Comparison of ENCODE assay signal across 15 mouse cellular contexts in the genomic region with DNA sequence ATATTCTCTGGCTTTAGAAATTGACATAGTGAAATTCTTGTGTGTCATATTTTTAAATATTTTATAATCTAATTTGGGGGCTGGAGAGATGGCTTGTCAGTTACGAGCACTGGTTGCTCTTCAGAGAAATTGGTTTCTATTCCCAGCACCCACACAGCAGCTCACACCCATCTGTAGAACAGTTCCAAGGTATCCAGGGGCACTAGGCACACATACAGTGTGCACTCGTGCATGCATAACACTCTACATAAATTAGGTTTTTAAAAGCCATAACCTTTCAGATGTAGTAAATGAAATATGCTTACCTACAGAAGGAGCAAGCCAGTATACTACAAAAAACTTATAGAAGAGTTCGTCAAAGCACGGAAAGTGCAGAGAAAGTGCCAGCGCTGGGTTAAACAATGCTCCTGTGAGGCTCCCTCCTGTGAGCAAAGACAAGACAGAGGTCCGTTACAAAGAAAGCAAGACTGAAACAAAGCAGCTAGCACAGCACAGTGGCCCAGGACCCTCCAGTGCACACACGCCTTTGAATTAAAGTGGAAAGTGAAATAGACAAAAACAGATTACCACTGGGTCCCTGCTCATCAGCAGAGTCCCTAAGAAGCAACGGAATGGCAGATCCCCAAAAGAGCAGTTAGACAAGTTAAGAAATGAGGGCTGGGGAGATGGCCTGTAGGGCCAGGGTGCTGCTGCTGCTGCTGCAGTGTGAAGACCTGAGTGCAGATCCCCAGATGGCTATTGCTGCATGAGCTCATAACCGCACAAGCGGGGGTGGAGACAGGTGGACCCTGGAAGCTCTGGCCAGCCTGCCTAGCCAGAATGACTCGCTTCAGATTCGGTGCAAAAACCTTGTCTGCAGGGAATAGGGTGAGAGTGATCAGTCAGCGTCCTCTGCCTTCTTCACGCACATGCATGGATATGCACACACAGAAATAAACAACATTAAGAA. TPM values are rescaled to one million over a fixed set of nuclear protein-coding genes. Genes with fewer than 3 reads are reported as not detected.
DNase-seq lines count a peak whose midpoint lies in the region; ATAC-seq and TF ChIP-seq lines count a peak whose summit lies in the region.
"Had no signal": no experiment of that assay in that cellular context is flagged by ENCODE, and none has a peak within 500 bp of the region (broad histone marks: within the 10 kb centered on the region; RNA-seq: fewer than 3 reads in every experiment).

No protein-coding gene starts in this region.

- 24% methylated on average over 14 of the region's 14 CpGs for WGBS in forebrain, embryonic 13.5 days
- 29% methylated on average over 14 of the region's 14 CpGs for WGBS in forebrain, embryonic 12.5 days
- WGBS in midbrain, embryonic 10.5 days: 32% methylated on average over 14 of the region's 14 CpGs
- WGBS in midbrain, embryonic 13.5 days: 30% methylated on average over 14 of the region's 14 CpGs
- 31% methylated on average over 14 of the region's 14 CpGs for WGBS in neural tube, embryonic 13.5 days

- DNase-seq in midbrain, embryonic 10.5 days (ENCODE audit: low spot score): no peak
- no peak for DNase-seq in G1E (ENCODE audit: low spot score)
- DNase-seq: adrenal gland, adult 8-10 months; cerebellum, postnatal 10 days; heart, postnatal 10 days; liver; liver, postnatal 0 days had no signal

- H3K4me3 ChIP-seq in forebrain, embryonic 13.5 days: no peak overlapping the region
- H3K4me3 ChIP-seq in forebrain, embryonic 12.5 days (replicated peaks): no peak overlapping the region
- 0 out of 2 replicates have a peak overlapping the region, but pooled peaks have one; percentile 7 for H3K4me3 ChIP-seq in midbrain, embryonic 10.5 days
- no peak overlapping the region for H3K4me3 ChIP-seq in midbrain, embryonic 13.5 days (replicated peaks)
- peak overlapping the region; percentile 53; the same call in 1 of the 2 replicates for H3K4me3 ChIP-seq in G1E (ENCODE audit: low read depth, low read length)
- H3K4me3 ChIP-seq in neural tube, embryonic 13.5 days: no peak overlapping the region
- H3K4me3 ChIP-seq: heart, embryonic 10.5 days; kidney, embryonic 15.5 days had no signal

- H3K9ac ChIP-seq in forebrain, embryonic 13.5 days: no peak overlapping the region
- no peak overlapping the region for H3K9ac ChIP-seq in forebrain, embryonic 12.5 days
- H3K9ac ChIP-seq in midbrain, embryonic 13.5 days (replicated peaks): no peak overlapping the region
- H3K9ac ChIP-seq in neural tube, embryonic 13.5 days: no peak overlapping the region
- H3K9ac ChIP-seq: kidney, embryonic 15.5 days; liver, postnatal 0 days had no signal

- peak overlapping the region; percentile 15; the same call in 1 of the 2 replicates for H3K4me2 ChIP-seq in forebrain, embryonic 13.5 days
- no peak overlapping the region for H3K4me2 ChIP-seq in forebrain, embryonic 12.5 days
- H3K4me2 ChIP-seq in midbrain, embryonic 13.5 days (replicated peaks): no peak overlapping the region; the same call in 1 of the 2 replicates
- H3K4me2 ChIP-seq in neural tube, embryonic 13.5 days: 0 out of 2 replicates have a peak overlapping the region, but pooled peaks have one; percentile 9
- H3K4me2 ChIP-seq: kidney, embryonic 15.5 days had no signal

- peak; percentile 24; the same call in 1 of the 2 replicates for ATAC-seq in forebrain, embryonic 13.5 days
- ATAC-seq in forebrain, embryonic 12.5 days (ENCODE audit: low FRiP score): no peak
- ATAC-seq in midbrain, embryonic 13.5 days: no peak
- no peak for ATAC-seq in G1E (ENCODE audit: extremely low read depth, insufficient number of reproducible peaks, low FRiP score, poor library complexity, severe bottlenecking)
- ATAC-seq in neural tube, embryonic 13.5 days (ENCODE audit: low read depth): no peak
- no peak for ATAC-seq in megakaryocyte, adult 5-6 weeks (ENCODE audit: poor library complexity, severe bottlenecking)
- ATAC-seq: liver, postnatal 0 days had no signal

- peaks cover 14% of the 10 kb centered on the region; the same call in 1 of the 2 replicates for H3K36me3 ChIP-seq in forebrain, embryonic 13.5 days (ENCODE audit: poor library complexity, severe bottlenecking)
- peaks cover 13% of the 10 kb centered on the region; the same call in 1 of the 2 replicates for H3K36me3 ChIP-seq in forebrain, embryonic 12.5 days (replicated peaks)
- H3K36me3 ChIP-seq in midbrain, embryonic 10.5 days: peaks cover 19% of the 10 kb centered on the region
- H3K36me3 ChIP-seq in midbrain, embryonic 13.5 days: peaks cover 16% of the 10 kb centered on the region
- peaks cover 67% of the 10 kb centered on the region for H3K36me3 ChIP-seq in G1E (replicated peaks)
- peaks cover 13% of the 10 kb centered on the region for H3K36me3 ChIP-seq in neural tube, embryonic 13.5 days

- H3K4me1 ChIP-seq in forebrain, embryonic 13.5 days: peaks cover 11% of the 10 kb centered on the region; the same call in 1 of the 2 replicates
- peaks cover 20% of the 10 kb centered on the region for H3K4me1 ChIP-seq in forebrain, embryonic 12.5 days
- peaks cover 42% of the 10 kb centered on the region for H3K4me1 ChIP-seq in midbrain, embryonic 10.5 days
- H3K4me1 ChIP-seq in midbrain, embryonic 13.5 days (replicated peaks): peaks cover 16% of the 10 kb centered on the region
- peaks cover 92% of the 10 kb centered on the region for H3K4me1 ChIP-seq in G1E (ENCODE audit: insufficient read depth, low read depth, low read length)
- peaks cover 19% of the 10 kb centered on the region for H3K4me1 ChIP-seq in neural tube, embryonic 13.5 days (replicated peaks)
- H3K4me1 ChIP-seq: kidney, embryonic 15.5 days had no signal

- H3K9me3 ChIP-seq in forebrain, embryonic 13.5 days (replicated peaks): no peaks in the 10 kb centered on the region
- no peaks in the 10 kb centered on the region for H3K9me3 ChIP-seq in forebrain, embryonic 12.5 days
- no peaks in the 10 kb centered on the region for H3K9me3 ChIP-seq in midbrain, embryonic 10.5 days (replicated peaks)
- H3K9me3 ChIP-seq in midbrain, embryonic 13.5 days: no peaks in the 10 kb centered on the region
- H3K9me3 ChIP-seq in G1E (replicated peaks): no peaks in the 10 kb centered on the region
- no peaks in the 10 kb centered on the region for H3K9me3 ChIP-seq in neural tube, embryonic 13.5 days
- H3K9me3 ChIP-seq: heart, embryonic 10.5 days; kidney, embryonic 15.5 days had no signal

- H3K27me3 ChIP-seq in forebrain, embryonic 13.5 days: no peaks in the 10 kb centered on the region
- no peaks in the 10 kb centered on the region for H3K27me3 ChIP-seq in forebrain, embryonic 12.5 days
- no peaks in the 10 kb centered on the region for H3K27me3 ChIP-seq in midbrain, embryonic 10.5 days (ENCODE audit: low read depth, poor library complexity, severe bottlenecking)
- H3K27me3 ChIP-seq in midbrain, embryonic 13.5 days: no peaks in the 10 kb centered on the region
- H3K27me3 ChIP-seq in G1E (ENCODE audit: insufficient read depth, low read length): no peaks in the 10 kb centered on the region
- H3K27me3 ChIP-seq in neural tube, embryonic 13.5 days: no peaks in the 10 kb centered on the region
- H3K27me3 ChIP-seq: CH12.LX; kidney, embryonic 15.5 days had no signal

- no peak for TF ChIP-seq CTCF in G1E (IDR thresholded peaks at IDR 0.05; ENCODE audit: low read depth, low read length)

- no peak overlapping the region for H3K27ac ChIP-seq in forebrain, embryonic 13.5 days
- H3K27ac ChIP-seq in forebrain, embryonic 12.5 days: no peak overlapping the region
- H3K27ac ChIP-seq in midbrain, embryonic 10.5 days (replicated peaks): peak overlapping the region; percentile 76
- H3K27ac ChIP-seq in midbrain, embryonic 13.5 days: no peak overlapping the region
- no peak overlapping the region; the same call in 1 of the 2 replicates for H3K27ac ChIP-seq in neural tube, embryonic 13.5 days (replicated peaks)
- H3K27ac ChIP-seq: heart, embryonic 10.5 days; kidney, embryonic 15.5 days had no signal

RNA-seq across cellular contexts. Expression of gene Aqp11, which starts 9.1 kb away (rescaled TPM):
- polyA plus RNA-seq in forebrain, embryonic 13.5 days (2015; fragmentation: Nextera tagmentation; extraction: Ambion mirVana): 5.9 and 6.8 TPM in 2 replicates
- polyA plus RNA-seq in forebrain, embryonic 12.5 days (2016; fragmentation: Nextera tagmentation; extraction: Ambion mirVana): 3.9 and 5.6 TPM in 2 replicates
- polyA plus RNA-seq in midbrain, embryonic 10.5 days (2016; fragmentation: Nextera tagmentation; extraction: Ambion mirVana): 5.3 and 5.7 TPM in 2 replicates
- polyA plus RNA-seq in midbrain, embryonic 13.5 days (2015; fragmentation: Nextera tagmentation; extraction: Ambion mirVana): 9.7 and 10.8 TPM in 2 replicates
- total RNA-seq in G1E (2014; fragmentation: Nextera tagmentation) (17.9 and 28.3 TPM in 2 replicates), G1E (2017) (8.9 and 11.0 TPM in 2 replicates)
- 17.2 and 18.0 TPM in 2 replicates for polyA plus RNA-seq in G1E (2012)
- polyA plus RNA-seq in neural tube, embryonic 13.5 days (2015; fragmentation: Nextera tagmentation; extraction: Ambion mirVana): 11.6 and 12.7 TPM in 2 replicates
- 0.23 and 0.42 TPM in 2 replicates for total RNA-seq in megakaryocyte, adult 5-6 weeks (2015)
- 0.04 TPM in 2 replicates for total RNA-seq in megakaryocyte, adult 5-6 weeks (2017)

RNA-seq across cellular contexts. Expression of gene Clns1a, which starts 32.5 kb away (rescaled TPM):
- polyA plus RNA-seq in forebrain, embryonic 13.5 days (2015; fragmentation: Nextera tagmentation; extraction: Ambion mirVana): 224 and 235 TPM in 2 replicates
- 216 and 226 TPM in 2 replicates for polyA plus RNA-seq in forebrain, embryonic 12.5 days (2016; fragmentation: Nextera tagmentation; extraction: Ambion mirVana)
- 262 and 299 TPM in 2 replicates for polyA plus RNA-seq in midbrain, embryonic 10.5 days (2016; fragmentation: Nextera tagmentation; extraction: Ambion mirVana)
- 194 and 201 TPM in 2 replicates for polyA plus RNA-seq in midbrain, embryonic 13.5 days (2015; fragmentation: Nextera tagmentation; extraction: Ambion mirVana)
- total RNA-seq in G1E (2014; fragmentation: Nextera tagmentation): 81.3 and 92.0 TPM in 2 replicates
- 128 and 130 TPM in 2 replicates for total RNA-seq in G1E (2017)
- 52.7 and 54.1 TPM in 2 replicates for polyA plus RNA-seq in G1E (2012)
- 193 and 209 TPM in 2 replicates for polyA plus RNA-seq in neural tube, embryonic 13.5 days (2015; fragmentation: Nextera tagmentation; extraction: Ambion mirVana)
- total RNA-seq in megakaryocyte, adult 5-6 weeks (2015): 92.5 and 97.6 TPM in 2 replicates
- 95.1 and 105 TPM in 2 replicates for total RNA-seq in megakaryocyte, adult 5-6 weeks (2017)

RNA-seq across cellular contexts. Expression of gene Pak1, which starts 59.4 kb away (rescaled TPM):
- polyA plus RNA-seq in forebrain, embryonic 13.5 days (2015; fragmentation: Nextera tagmentation; extraction: Ambion mirVana): 102 and 104 TPM in 2 replicates
- polyA plus RNA-seq in forebrain, embryonic 12.5 days (2016; fragmentation: Nextera tagmentation; extraction: Ambion mirVana): 91.2 and 96.3 TPM in 2 replicates
- 70.4 and 90.6 TPM in 2 replicates for polyA plus RNA-seq in midbrain, embryonic 10.5 days (2016; fragmentation: Nextera tagmentation; extraction: Ambion mirVana)
- polyA plus RNA-seq in midbrain, embryonic 13.5 days (2015; fragmentation: Nextera tagmentation; extraction: Ambion mirVana): 145 and 152 TPM in 2 replicates
- total RNA-seq in G1E (2014; fragmentation: Nextera tagmentation) (not detected in 2 replicates), G1E (2017) (0.06 and 0.16 TPM in 2 replicates)
- polyA plus RNA-seq in G1E (2012): 0.15 and 0.39 TPM in 2 replicates
- 113 and 121 TPM in 2 replicates for polyA plus RNA-seq in neural tube, embryonic 13.5 days (2015; fragmentation: Nextera tagmentation; extraction: Ambion mirVana)
- total RNA-seq in megakaryocyte, adult 5-6 weeks (2015): 39.8 and 40.9 TPM in 2 replicates
- total RNA-seq in megakaryocyte, adult 5-6 weeks (2017): 40.4 and 40.7 TPM in 2 replicates

Comparison
In these comparisons a context has a peak if more than half of its experiments do, and no peak if none do; other contexts are left out.
1. H3K4me2 ChIP-seq: peak in forebrain, embryonic 13.5 days (single experiment) and neural tube, embryonic 13.5 days (single experiment); none in forebrain, embryonic 12.5 days (single experiment) and midbrain, embryonic 13.5 days (single experiment).
2. H3K4me3 ChIP-seq: peak in midbrain, embryonic 10.5 days (single experiment) and G1E (single experiment); none in forebrain, embryonic 13.5 days (single experiment), forebrain, embryonic 12.5 days (single experiment), midbrain, embryonic 13.5 days (single experiment) and neural tube, embryonic 13.5 days (single experiment).
3. RNA of gene Pak1, which starts 59.4 kb away (polyA plus RNA-seq): 145 to 152 TPM in midbrain, embryonic 13.5 days, 113 to 121 TPM in neural tube, embryonic 13.5 days, 102 to 104 TPM in forebrain, embryonic 13.5 days, 91.2 to 96.3 TPM in forebrain, embryonic 12.5 days and 70.4 to 90.6 TPM in midbrain, embryonic 10.5 days; 0.15 to 0.39 TPM in G1E; every median in the first group is over 10 times any median in the second.